Mouse (Mus musculus): Measurements from ENCODE around the gene Mybphl. TPM values are rescaled to one million over a fixed set of nuclear protein-coding genes. Genes with fewer than 3 reads are reported as not detected.

Mybphl gene
- polyA plus RNA-seq, 1 experiment from 2014 or later: 0.22 TPM

DNA sequence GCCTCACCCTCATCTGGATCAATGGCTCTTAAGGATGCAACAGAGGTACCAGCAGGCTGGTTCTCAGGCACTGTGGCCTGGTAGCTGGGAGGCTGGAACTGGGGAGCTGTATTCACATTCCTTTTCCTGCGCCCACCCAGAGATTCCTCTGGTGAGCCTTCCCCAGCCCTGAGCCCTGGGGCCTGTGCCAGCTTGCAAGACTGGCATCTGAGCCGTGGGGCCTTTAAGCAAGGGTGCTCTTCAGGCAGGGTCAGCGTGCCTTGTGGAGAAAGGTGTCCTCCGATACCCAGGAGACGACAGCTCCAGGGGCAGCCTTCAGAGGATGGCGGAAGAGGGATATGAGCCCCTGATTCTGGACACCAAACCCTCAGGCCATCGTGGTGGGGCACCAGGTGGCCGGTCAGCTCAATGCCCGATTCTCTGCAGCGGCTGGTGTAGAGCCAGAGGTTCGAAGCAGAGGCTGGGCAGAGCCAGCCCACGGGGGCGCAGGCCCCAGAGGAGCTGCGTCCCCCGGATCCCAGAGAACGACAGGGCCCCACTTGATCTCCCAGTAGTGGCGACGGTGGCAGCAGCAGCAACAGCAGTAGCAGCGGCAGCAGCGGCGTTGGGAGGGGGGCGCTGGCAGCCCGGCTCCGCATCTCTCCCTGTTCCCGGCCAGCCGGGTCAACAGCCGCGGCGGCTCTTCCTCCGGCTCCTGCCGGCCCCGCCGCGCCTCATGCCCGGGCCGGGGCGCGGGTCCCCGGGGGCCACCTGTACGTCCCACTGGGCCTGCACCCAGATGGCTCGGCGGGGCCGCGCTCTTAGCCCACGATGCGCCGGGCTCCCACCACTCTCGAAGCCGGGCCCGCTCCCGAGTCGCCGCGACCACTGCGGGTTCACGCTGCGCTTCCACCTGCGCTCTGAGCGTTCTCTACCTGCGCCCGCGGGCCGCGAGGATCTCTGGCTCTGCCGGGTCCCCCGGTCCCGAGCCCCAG, 50.4 kb downstream of the Mybphl start, which contains the start of gene Celsr2:
Gene Celsr2 (minus strand): TSS at position 696 of the 974 bp plus-strand sequence.
- Histone ChIP-seq H3K9me3 (peaks cover 25% of the 10 kb centered on the region), H3K4me3 (peak within 1 kb of the TSS; percentile 82), H3K27me3 (replicated peaks; ENCODE audit: low read depth, poor library complexity, severe bottlenecking) (peaks cover 42% of the 10 kb centered on the region), H3K4me1 (peaks cover 36% of the 10 kb centered on the region), H3K27ac (replicated peaks) (peak within 1 kb of the TSS; percentile 93), H3K36me3 (replicated peaks) (peaks cover 36% of the 10 kb centered on the region)
- 6% methylated on average over 67 of the region's 67 CpGs for WGBS
- DNase-seq (ENCODE audit: low spot score): peak; percentile 69

DNA sequence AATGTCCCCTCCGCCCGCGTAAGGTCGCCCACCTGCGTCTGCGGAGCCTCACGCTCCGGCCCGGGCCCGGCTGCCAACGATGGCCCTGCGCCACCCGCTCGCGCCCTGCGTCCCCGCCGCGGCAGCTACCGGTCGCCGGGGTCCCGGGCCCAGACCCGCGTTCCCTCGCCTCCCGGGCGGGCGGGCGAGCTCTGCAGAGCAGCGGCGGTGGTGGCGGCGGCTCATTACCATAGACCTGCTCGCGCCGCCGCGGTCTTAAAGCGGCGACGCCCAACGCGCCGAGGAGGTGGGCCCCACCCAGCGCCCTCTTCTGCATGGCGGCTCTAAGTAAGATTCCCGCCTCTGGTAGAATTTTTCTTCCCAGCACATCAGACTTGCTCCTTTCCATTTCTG, 51.1 kb downstream of the Mybphl start:
- peaks cover 25% of the 10 kb centered on the region for H3K9me3 ChIP-seq
- peak overlapping the region; percentile 93 for H3K27ac ChIP-seq (replicated peaks)
- WGBS: under 1% methylated on average over 48 of the region's 48 CpGs
- peaks cover 34% of the 10 kb centered on the region for H3K36me3 ChIP-seq (replicated peaks)
- peak; percentile 90 for DNase-seq (ENCODE audit: low spot score)
- H3K27me3 ChIP-seq (replicated peaks; ENCODE audit: low read depth, poor library complexity, severe bottlenecking): peaks cover 42% of the 10 kb centered on the region
- peak overlapping the region; percentile 82 for H3K4me3 ChIP-seq
- H3K4me1 ChIP-seq: peaks cover 29% of the 10 kb centered on the region

DNA sequence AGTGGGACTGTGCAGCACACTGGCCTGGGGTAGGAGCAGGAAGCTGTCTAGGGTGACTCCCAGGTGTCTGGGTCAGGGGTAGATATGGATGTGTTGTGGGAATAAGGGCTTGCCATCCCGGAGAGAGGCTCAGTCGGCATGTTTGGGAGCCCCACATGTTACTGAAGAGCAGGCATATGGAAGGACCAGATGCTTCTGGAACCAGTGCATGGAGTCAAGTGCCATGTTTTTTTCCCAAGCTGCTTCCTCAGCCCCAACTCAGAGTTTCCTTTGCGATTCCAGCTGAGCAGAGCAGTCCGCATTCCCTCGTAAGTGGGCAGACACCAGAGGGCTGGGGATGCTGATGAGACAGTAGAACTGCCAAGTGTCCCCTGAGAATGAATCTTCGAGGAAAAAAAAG, 58.3 kb downstream of the Mybphl start:
- Histone ChIP-seq H3K27ac (replicated peaks) (0 out of 2 replicates have a peak overlapping the region, but pooled peaks have one; percentile 19), H3K9me3 (no peaks in the 10 kb centered on the region), H3K36me3 (replicated peaks) (peaks cover 31% of the 10 kb centered on the region), H3K4me3 (no peak overlapping the region), H3K27me3 (replicated peaks; ENCODE audit: low read depth, poor library complexity, severe bottlenecking) (peaks cover 6% of the 10 kb centered on the region), H3K4me1 (peaks cover 35% of the 10 kb centered on the region)
- 43% methylated on average over 6 of the region's 6 CpGs for WGBS
- DNase-seq (ENCODE audit: low spot score): no peak

DNA sequence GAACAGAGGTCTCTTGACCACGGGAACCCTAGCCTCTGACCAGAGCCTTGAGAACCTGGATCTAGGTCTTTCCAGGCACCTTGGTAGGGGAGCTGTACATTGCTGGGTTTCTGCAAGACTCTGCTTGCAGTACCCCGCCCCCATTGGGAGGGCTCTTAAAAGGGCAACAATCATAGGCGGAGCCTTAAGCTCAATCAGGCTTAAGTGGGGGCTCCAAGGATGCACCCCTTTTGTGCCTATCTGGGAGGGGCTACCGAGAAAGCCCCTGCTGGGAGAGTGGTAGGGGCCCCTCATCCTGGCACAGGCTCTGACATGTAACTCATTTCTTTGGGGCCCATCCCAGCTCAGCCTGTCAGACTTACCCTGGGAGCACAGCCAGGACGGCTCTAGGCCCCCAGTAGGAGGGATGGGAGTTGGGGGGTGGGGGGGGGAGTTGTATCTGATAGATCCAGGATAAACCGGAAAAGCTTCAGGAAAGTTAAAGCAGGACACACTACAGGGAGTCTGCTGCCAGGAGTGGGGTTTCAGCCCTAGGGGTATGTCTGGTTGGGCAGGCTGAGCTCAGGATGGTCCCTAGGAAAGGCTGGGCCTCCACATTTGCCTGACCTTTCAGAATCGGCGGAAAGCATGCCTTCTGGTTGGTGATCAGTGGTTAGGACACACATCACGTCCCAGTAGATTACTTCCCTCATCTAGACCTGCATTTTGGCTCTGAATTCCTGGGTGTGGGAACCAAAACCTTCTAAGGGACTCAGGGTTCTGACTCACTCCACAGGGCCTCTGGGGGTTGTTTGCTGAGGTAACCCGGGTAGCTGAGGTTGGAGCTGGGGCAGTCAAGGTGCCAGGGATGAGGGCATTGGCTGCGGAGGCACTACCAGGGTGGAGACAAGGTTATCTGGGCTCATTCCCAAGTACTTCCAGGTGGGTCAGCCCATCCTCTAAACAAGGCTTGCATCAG, 59.4 kb downstream of the Mybphl start:
- Histone ChIP-seq H3K27me3 (replicated peaks; ENCODE audit: low read depth, poor library complexity, severe bottlenecking) (no peaks in the 10 kb centered on the region), H3K4me3 (peak overlapping the region; percentile 36), H3K9me3 (no peaks in the 10 kb centered on the region), H3K4me1 (peaks cover 35% of the 10 kb centered on the region), H3K36me3 (replicated peaks) (peaks cover 42% of the 10 kb centered on the region), H3K27ac (replicated peaks) (peak overlapping the region; percentile 60)
- WGBS: 19% methylated on average over 11 of the region's 11 CpGs
- peak; percentile 58 for DNase-seq (ENCODE audit: low spot score)

DNA sequence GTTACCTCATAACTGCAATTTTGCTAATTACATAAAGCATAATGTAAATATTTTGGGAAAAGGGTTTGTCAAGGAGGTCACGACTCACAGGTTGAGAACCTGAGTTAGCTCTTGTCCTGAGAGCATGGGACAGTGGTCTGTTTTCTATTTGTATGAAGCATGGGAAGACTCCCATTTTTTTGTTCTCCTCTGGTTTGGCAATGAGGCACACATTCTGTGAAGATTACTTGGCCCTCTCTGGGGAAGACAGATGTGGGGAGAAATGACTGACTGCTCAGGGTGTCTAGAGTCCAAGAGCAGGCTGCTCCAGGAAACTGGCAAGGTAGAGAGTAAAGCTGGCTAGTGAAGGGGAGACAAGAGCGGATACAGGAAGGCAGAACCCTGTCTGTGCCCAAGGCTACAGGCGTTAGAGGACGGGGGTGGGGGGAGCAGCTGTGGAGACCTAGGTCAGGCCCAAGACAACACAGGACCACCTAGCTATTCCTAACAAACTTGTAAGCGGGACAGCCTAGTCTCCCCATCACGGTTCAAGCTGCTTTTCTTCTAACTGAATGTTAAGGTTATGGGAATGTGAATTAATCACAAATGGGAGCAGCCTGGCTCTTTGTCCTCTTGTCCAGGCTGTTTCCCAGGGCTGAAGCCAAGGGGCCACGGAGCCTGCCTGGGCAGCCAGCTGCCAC, 60.4 kb downstream of the Mybphl start:
- Histone ChIP-seq H3K4me1 (peaks cover 35% of the 10 kb centered on the region), H3K9me3 (no peaks in the 10 kb centered on the region), H3K27me3 (replicated peaks; ENCODE audit: low read depth, poor library complexity, severe bottlenecking) (no peaks in the 10 kb centered on the region), H3K36me3 (replicated peaks) (peaks cover 52% of the 10 kb centered on the region), H3K27ac (replicated peaks) (peak overlapping the region; percentile 61), H3K4me3 (no peak overlapping the region)
- 67% methylated on average over 7 of the region's 7 CpGs for WGBS
- DNase-seq (ENCODE audit: low spot score): no peak

DNA sequence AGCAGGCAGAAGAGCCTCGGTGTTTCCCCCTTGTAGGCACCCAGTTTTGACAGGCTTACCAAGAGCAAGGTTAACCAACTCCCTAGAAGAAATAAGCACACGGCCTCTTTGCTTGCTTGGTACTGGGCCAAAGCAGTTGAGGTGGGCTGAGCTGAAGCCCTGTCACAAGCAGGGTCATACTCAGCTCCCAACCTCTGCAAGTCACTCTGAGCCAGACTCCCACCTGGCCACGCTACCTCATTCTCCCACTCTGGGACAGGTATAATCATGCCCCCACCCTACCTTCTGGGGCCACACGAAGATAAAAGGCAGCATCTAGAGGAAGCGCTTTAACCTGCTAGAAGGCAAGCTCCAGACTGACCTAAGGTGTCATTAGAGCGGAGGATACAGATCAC, 60.9 kb downstream of the Mybphl start:
- peaks cover 35% of the 10 kb centered on the region for H3K4me1 ChIP-seq
- no peak for DNase-seq (ENCODE audit: low spot score)
- H3K9me3 ChIP-seq: no peaks in the 10 kb centered on the region
- WGBS: 86% methylated on average over 6 of the region's 6 CpGs
- peaks cover 56% of the 10 kb centered on the region for H3K36me3 ChIP-seq (replicated peaks)
- no peaks in the 10 kb centered on the region for H3K27me3 ChIP-seq (replicated peaks; ENCODE audit: low read depth, poor library complexity, severe bottlenecking)
- peak overlapping the region; percentile 61 for H3K27ac ChIP-seq (replicated peaks)
- no peak overlapping the region for H3K4me3 ChIP-seq

Other genes with a start within 250 kb of the Mybphl start
- gene Gnai3, start 218.8 kb upstream of the Mybphl start, polyA plus RNA-seq (2016; fragmentation: Nextera tagmentation; extraction: Ambion mirVana): 194 and 195 TPM in 2 replicates
- 0.30 and 0.36 TPM in 2 replicates for gene Gpr61, start 210.0 kb upstream of the Mybphl start, polyA plus RNA-seq (2016; fragmentation: Nextera tagmentation; extraction: Ambion mirVana)
- 4.0 and 4.3 TPM in 2 replicates for gene Amigo1, start 178.6 kb upstream of the Mybphl start, polyA plus RNA-seq (2016; fragmentation: Nextera tagmentation; extraction: Ambion mirVana)
- gene Cyb561d1, start 163.7 kb upstream of the Mybphl start, polyA plus RNA-seq (2016; fragmentation: Nextera tagmentation; extraction: Ambion mirVana): 3.1 and 3.4 TPM in 2 replicates
- 23.9 and 25.8 TPM in 2 replicates for gene Atxn7l2, start 154.0 kb upstream of the Mybphl start, polyA plus RNA-seq (2016; fragmentation: Nextera tagmentation; extraction: Ambion mirVana)
- 0.55 and 0.95 TPM in 2 replicates for gene Sypl2, start 138.3 kb upstream of the Mybphl start, polyA plus RNA-seq (2016; fragmentation: Nextera tagmentation; extraction: Ambion mirVana)
- gene Psma5, start 108.0 kb upstream of the Mybphl start, polyA plus RNA-seq (2016; fragmentation: Nextera tagmentation; extraction: Ambion mirVana): 361 and 368 TPM in 2 replicates
- gene Sort1, start 80.8 kb upstream of the Mybphl start, polyA plus RNA-seq (2016; fragmentation: Nextera tagmentation; extraction: Ambion mirVana): 12.9 and 15.5 TPM in 2 replicates
- 97.9 and 100.0 TPM in 2 replicates for gene Psrc1, start 18.9 kb downstream of the Mybphl start, polyA plus RNA-seq (2016; fragmentation: Nextera tagmentation; extraction: Ambion mirVana)
- gene Celsr2, start 50.6 kb downstream of the Mybphl start, polyA plus RNA-seq (2016; fragmentation: Nextera tagmentation; extraction: Ambion mirVana): 10.2 and 20.1 TPM in 2 replicates
- gene Sars, start 80.3 kb downstream of the Mybphl start, polyA plus RNA-seq (2016; fragmentation: Nextera tagmentation; extraction: Ambion mirVana): 132 and 139 TPM in 2 replicates
- 0.38 TPM in 1 of 2 replicates, not detected in the other for gene 1700013F07Rik, start 169.2 kb downstream of the Mybphl start, polyA plus RNA-seq (2016; fragmentation: Nextera tagmentation; extraction: Ambion mirVana)
- gene 5330417C22Rik, start 171.6 kb downstream of the Mybphl start, polyA plus RNA-seq (2016; fragmentation: Nextera tagmentation; extraction: Ambion mirVana): 0.40 and 0.64 TPM in 2 replicates
- 31.0 and 33.0 TPM in 2 replicates for gene Tmem167b, start 197.6 kb downstream of the Mybphl start, polyA plus RNA-seq (2016; fragmentation: Nextera tagmentation; extraction: Ambion mirVana)
- 50.8 and 52.7 TPM in 2 replicates for gene Taf13, start 206.8 kb downstream of the Mybphl start, polyA plus RNA-seq (2016; fragmentation: Nextera tagmentation; extraction: Ambion mirVana)
- 11.3 and 14.0 TPM in 2 replicates for gene Wdr47, start 226.4 kb downstream of the Mybphl start, polyA plus RNA-seq (2016; fragmentation: Nextera tagmentation; extraction: Ambion mirVana)

All from embryonic facial prominence, embryonic 10.5 days (tissue).